Mouse (Mus musculus) urinary bladder, postnatal 36 days (tissue): ENCODE measurements at regions not wholly inside any gene's neighbourhood (a gene's known extent, or its start where the extent isn't known, plus 50 kb on each side); places are given as distances from the start of the nearest gene placed in this dataset.
"Not testable (repeated sequence)": the region's sequence is repeated elsewhere in the genome, so short reads cannot be mapped to it uniquely, and the experiment has no call there.

Experiments used
- DNase-seq, 2 experiments: peaks; one replicate each; pipeline ENCODE4 v3.0.0; 2022; ENCODE audit warnings: low spot score in 2 of 2, mixed read lengths in 1 of 2

GRCm38 (mm10) chr5:52015786-52016185 is 174.5 kb downstream of the Dhx15 start:
- DNase-seq = no peak

DNA sequence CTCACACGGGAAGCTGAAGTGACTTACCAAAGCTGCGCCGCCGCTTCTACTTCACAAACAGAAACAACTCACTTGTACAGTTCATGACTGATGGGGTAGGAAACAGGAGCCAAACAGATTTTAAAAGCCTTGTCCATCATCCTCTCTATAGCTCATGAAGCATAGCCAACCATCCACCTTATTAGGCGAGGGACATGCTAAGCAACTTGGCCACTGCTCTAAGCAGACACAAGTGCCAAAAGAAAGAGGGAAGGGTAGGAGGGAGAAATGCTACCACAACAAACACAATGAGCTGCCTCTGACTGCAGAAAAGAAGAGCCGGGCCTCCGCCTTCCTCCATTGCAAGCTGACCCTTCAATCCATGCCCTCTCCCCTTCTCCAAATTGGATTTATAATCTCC is 179.9 kb downstream of the Dhx15 start:
- DNase-seq = no peak

DNA sequence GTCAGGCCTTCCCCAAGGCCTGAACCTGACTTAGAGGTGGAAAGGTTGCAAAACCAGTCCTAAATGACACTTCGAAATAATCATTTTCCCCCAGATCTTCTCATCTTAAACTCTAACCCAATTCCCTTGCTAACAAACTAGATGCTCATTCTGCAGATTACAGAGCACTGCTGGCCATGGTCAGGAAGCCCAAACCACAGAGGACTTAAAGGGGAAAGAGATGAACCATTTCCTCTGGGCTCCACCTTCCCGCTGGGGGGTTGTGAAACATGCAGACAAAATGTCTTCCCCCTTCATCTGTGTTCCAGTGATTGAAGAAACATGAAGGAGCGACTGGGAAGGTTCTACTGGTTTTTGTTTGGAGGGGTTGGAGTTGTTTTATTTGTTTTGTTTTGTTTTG is 181.4 kb downstream of the Dhx15 start:
- DNase-seq = no peak

GRCm38 (mm10) chr5:52006843-52007242 is 183.5 kb downstream of the Dhx15 start:
- DNase-seq = no peak

DNA sequence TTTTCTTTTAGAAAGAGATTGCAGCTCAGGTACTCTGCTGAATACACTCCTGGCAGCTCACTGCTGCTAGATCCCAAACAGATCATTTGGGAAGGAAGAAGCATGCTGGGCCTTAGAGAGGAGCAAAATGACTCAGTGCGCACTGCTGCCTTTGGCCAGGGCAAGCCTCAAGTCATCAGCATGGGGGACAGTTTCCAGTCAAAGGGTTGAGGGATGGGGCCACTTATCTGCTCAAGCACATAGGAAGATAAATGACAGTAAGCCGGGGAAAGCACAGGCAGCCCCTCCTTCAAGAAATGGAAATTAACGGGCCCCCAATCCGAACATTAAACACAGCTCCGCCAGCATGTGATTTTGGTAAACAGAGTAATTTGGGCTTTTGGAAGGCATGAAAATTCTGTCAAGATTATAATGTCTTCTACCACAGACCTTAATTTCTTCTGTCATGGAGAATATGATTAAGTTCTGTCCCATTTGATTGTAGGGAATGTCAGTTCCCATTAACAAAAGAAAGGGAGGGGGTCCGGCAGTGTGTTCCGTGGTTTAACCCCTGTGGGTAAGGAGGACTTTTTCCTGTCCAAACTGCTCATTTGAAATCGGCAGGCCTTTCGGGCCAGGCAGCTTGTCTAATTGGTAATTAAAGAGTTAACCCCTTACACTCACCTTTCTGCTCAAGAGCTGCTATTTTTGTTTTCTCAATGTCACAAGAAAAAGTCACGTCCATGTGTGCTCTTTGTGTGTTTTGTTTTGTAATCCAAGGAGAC is 199.3 kb downstream of the Dhx15 start:
- no peak for DNase-seq

- no peak for DNase-seq
These were observed 200.9 kb downstream of the Dhx15 start for GRCm38 (mm10) chr5:51989396-51989795.

- DNase-seq = no peak
These were observed 201.4 kb downstream of the Dhx15 start for GRCm38 (mm10) chr5:51988913-51989312.

GRCm38 (mm10) chr5:51984966-51985365 is 205.3 kb downstream of the Dhx15 start:
- no peak for DNase-seq

DNA sequence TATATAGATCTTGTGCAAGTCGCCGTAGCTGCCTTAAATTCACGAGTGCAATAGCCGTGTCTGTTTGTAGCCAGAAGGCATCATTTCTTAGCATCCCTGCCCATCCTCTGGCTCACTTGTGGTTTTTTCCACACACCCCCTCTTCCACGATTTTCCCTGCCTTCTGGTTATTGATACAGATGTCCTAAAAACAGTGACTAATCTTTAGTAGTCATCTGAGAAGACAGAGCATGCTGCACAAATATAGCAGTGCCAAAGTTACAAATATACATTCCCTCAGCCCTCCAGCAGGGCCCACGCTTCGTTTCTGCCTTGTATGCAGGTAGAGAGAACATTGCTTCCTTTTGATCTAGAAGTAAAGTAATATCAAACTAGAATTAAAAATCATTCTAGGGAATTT is 207.5 kb downstream of the Dhx15 start:
- no peak for DNase-seq

DNA sequence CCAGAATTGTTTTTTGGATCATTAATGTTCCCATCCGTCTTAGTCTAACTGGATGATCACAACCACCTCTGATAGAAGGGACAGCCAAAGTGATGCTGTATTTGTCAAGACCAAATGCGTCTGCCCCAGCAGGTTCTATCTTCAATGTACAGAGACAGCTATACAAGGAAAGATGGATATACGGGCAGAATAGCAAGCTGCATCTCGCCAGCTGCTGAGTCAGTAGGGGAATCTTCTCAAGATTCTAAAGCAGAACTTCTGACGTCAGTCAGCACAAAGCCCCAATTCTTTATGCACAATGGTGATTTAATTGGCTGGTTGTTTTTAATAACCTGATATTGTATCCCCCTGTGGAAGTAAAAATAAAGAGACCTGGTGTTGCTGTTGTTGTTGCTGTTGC is 209.4 kb downstream of the Dhx15 start:
- DNase-seq = no peak

- DNase-seq = no peak
These were observed 237.8 kb downstream of the Dhx15 start for GRCm38 (mm10) chr5:51952499-51952898.

DNA sequence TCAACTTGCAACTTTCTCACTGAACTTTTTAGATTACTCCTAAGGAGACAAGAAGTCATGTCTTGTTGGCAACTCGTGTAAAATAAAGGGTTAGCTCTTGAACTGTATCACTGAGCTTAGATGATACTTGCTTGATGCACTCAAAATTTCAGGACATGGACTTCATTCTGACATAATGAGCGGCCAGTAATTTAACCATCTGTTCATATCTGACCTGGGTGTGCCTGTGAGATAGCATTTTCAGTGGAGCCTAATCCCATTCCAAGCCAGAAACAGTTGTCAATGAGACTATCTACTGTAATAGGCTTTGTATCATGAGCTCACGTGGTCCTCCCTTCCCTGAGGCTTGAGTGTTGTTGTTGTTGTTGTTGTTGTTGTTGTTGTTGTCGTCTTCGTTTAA is 240.3 kb downstream of the Dhx15 start:
- no peak for DNase-seq

GRCm38 (mm10) chr5:51946062-51946461 is 244.3 kb downstream of the Dhx15 start:
- DNase-seq = no peak

DNA sequence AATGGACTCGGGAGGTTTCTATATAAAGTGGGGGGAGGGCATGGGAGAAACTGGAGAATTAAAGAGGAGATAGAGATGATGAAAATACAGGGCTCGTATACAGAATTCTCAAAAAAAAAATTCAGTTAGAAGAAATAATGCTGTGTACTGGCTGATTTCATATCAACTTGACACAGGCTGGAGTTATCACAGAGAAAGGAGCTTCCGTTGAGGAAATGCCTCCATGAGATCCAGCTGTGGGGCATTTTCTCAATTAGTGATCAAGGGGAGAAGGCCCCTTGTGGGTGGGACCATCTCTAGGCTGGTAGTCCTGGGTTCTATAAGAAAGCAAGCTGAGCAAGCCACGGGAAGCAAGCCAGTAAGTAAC is 248.4 kb downstream of the Dhx15 start:
- not testable (repeated sequence) for DNase-seq

DNA sequence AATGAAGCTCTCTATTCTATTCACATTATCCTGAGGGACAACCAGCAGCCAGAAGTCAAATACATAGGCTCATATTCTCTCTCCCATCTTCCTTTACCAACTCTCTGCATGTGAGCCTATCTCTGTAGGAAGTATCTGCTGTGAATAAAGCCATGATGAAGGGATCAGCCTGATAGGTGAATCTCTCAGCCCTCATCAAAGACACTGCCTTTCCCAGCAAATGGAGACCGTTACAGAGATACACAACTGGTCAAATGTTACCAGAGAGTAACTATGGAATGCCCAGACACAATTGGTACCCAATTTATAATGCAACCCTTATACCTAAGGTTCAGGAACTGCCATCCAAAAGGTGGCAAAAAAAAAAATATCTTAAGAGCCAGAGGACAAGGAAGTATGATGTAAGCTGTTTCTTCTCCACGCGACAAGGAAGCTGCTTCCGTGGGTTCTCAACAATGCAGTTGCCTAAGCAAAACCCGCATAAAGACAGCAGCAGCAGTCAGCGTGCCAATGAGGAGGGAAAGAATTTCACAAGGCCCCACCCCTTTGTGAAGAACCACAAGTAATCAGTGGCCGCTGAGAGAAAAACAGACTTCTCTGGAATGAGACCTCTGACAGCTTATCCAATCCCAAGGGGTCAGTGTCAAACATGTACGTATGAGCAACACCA is 248.9 kb downstream of the Dhx15 start:
- DNase-seq = no peak

GRCm38 (mm10) chr5:51938845-51939244 is 251.5 kb downstream of the Dhx15 start:
- no peak for DNase-seq

GRCm38 (mm10) chr5:51937320-51937719 is 253.0 kb downstream of the Dhx15 start:
- DNase-seq = no peak

DNA sequence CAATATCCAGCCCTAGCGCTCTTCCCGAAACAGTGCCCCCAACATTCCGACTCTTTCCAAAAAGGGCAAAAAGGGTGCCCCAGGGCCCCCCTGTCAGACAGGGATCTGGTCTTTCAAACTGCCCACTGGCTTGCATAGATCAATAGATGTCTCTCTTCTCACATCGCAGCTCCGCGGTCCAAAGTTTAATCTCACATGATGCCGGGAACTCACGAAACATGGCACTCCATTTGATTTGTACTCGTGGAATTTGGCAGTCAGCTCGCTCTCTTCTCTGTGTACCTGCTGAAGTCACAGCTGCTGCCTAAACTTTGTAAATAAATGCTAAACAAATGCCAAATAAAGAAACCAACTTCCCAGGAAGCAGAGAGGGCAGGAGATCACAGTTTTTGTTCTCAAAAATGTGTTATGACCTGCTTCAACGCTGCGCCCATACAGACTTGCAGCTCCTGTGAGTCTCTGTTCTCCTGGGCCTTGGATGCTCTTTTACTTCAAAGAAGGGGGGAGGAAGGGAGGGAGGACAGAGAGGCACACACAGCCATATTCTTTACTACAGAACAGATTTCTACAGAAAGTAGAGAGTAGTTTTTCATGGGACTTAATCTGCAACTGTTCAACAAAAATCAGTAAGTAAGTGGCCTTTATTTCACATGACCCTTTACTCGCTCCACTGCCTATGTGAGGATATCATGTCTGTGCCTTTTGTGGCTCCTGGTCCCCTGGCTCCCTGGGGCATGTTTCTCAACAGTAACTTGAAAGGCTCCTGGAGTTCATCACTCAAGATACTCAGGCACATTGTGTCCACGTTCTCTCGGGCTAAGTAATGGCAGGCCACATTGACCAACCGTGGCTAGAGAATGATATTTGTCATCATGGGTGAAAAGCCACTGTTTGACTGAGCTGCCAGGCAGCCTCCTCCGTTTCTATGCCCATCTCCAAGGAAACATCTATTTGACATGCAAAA is 254.6 kb downstream of the Dhx15 start:
- DNase-seq = no peak

DNA sequence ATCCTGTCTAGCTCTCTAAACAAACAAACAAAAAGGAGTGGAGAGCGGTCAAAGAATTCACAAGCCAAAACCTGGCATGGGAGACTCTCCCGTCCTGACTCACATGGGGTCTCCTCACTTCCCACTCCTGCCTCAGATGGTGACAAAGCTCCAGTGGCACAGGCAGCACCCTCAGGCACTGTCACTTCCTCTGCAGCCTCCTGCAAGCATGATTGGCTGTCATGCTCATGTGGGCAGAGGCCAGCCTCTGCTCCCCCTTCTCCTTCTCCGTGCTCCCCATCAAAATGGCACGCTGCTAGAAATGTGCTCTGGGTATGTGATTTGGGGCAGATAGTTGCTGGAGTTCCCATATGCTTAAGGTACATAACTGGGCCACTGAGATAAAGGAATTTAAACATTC is 255.4 kb downstream of the Dhx15 start:
- DNase-seq = no peak

- no peak for DNase-seq
These were observed 257.0 kb downstream of the Dhx15 start for GRCm38 (mm10) chr5:51933331-51933730.

DNA sequence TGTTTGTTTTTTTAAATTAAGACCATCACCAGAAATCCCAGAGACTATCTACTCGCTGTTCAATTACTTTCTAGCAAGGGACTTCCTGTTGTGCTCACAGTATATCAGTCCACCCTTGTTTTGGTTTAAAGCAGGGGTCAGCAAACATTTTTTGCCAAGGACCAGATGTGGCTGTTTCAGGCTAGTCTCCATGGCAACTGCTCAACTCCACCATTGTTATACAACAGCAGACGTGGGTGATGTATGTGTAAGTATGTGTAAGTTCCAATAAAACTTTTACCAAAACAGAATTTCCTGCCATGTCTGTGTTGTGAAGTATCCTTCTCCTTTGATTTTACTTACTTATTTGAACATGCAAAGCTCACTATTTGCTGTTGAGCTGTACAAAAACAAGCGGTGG is 259.9 kb downstream of the Dhx15 start:
- DNase-seq = no peak

DNA sequence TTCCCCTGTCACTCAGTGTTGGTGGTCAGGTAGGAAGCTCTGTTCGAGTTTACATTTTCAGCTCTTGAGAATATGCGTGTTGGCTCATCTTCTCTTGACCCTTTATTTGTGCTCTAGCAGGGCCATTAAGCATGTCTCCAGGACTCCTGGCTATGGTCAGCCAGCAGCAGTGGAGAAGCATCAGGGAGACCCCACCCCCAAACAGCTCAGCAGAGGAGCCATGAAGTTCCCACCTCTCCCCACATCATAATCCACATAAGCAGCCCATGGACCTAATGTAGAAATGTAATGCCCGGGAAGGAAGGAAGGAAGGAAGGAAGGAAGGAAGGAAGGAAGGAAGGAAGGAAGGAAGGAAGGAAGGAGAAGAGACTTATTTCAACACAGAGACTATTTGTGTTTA is 261.5 kb downstream of the Dhx15 start:
- no peak for DNase-seq
